Mouse (Mus musculus) megakaryocyte, embryonic 14.5 days (primary cell): ENCODE data around the gene Anks1b.

Source experiments
- FLI1 ChIP-seq: IDR thresholded peaks from 2 replicates; pipeline ENCODE4 v1.6.1; 2012; ENCODE audit warnings: low read length, inconsistent platforms, mixed read lengths
- GATA1 ChIP-seq: IDR thresholded peaks from 3 replicates; pipeline ENCODE4 v1.6.1; 2012; ENCODE audit warnings: mixed read lengths, low read length, inconsistent platforms, borderline replicate concordance

DNA sequence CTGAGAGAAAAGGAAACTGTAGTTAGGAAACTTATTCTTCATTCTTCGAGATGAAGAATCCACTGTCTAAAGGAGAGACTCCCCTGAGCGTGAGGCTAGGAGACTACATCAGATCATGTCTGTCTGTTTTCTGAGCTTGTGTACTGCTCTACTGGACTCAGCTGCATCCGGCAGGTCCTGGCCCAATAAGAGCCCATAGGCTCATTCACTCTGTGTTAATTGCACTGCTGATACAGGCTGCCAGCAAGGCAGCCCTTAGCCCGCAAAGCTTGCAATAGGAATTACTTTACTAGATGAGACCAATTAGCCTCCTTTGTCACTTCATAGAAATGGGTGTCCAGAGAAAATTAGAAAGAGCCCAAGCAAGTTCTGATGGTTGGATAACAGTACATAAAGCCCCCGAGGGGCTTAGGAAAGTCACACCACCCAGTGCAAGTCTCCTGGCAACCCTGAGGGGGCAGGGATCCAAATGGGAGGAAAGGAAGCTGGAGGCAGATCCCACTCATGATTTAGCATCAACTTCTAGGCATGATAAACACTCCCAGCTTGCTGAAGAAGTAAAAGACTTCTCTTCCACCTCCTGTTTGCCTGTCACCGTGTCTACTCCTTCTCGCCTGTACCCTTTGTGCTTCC, 744.5 kb downstream of the Anks1b start:
- TF ChIP-seq GATA1 (no peak), FLI1 (no peak)
